Mouse (Mus musculus) Patski (cell line): ENCODE measurements at regions not wholly inside any gene's neighbourhood (a gene's known extent, or its start where the extent isn't known, plus 50 kb on each side); places are given as distances from the start of the nearest gene placed in this dataset.
"Not testable (repeated sequence)": the region's sequence is repeated elsewhere in the genome, so short reads cannot be mapped to it uniquely, and the experiment has no call there.

Experiments used
- ATAC-seq: fragments of 100-300 bp; one replicate; pipeline ENCODE4 v1.8.0; 2021
- CTCF ChIA-PET: fragments of 350-600 bp; sonication (Branson Sonifier 250); formaldehyde crosslinking; loops from one replicate; lab custom pipeline; 2022; ENCODE audit warnings: inconsistent platforms; lab: Charles Lee
- POLR2A ChIA-PET: fragments of 350-600 bp; sonication (Branson Sonifier 250); formaldehyde crosslinking; loops from one replicate; lab custom pipeline; 2022; ENCODE audit warnings: antibody characterized with exemption, inconsistent platforms; lab: Charles Lee
- DNase-seq: peaks from one replicate; pipeline ENCODE4 v3.0.0-alpha.2; 2011; ENCODE audit warnings: low read depth, low spot score
- H3K27me3 ChIP-seq: fragments of 371-371 bp; one replicate; pipeline ENCODE4 v1.5.1; 2021
- CTCF ChIP-seq: fragments of 100-300 bp; IDR thresholded peaks from one replicate; pipeline ENCODE4 v1.5.1; 2021
- in situ Hi-C: fragments of 300-500 bp; cut with MboI; formaldehyde crosslinking; loops from 3 replicates; pipeline ENCODE4 v1.11.1; 2018; ENCODE audit warnings: low pct_unique_long_range_greater_than_20kb, mixed read lengths

GRCm38 (mm10) chr13:5370007-5370406 is 491.3 kb upstream of the Klf6 start:
- DNase-seq (no peak), ATAC-seq (no peak)
- no peaks in the 10 kb centered on the region for H3K27me3 ChIP-seq
- ChIA-PET CTCF (no interaction called here), POLR2A (no interaction called here)
- in situ Hi-C loops, result no loop called here
- no peak for TF ChIP-seq CTCF

GRCm38 (mm10) chr13:5373191-5373590 is 488.1 kb upstream of the Klf6 start:
- CTCF ChIA-PET, result no interaction called here
- in situ Hi-C loops, result no loop called here
- ATAC-seq (peak; percentile 47), DNase-seq (peak; percentile 37)
- no peak for TF ChIP-seq CTCF
- POLR2A ChIA-PET, result no interaction called here
- no peaks in the 10 kb centered on the region for H3K27me3 ChIP-seq

DNA sequence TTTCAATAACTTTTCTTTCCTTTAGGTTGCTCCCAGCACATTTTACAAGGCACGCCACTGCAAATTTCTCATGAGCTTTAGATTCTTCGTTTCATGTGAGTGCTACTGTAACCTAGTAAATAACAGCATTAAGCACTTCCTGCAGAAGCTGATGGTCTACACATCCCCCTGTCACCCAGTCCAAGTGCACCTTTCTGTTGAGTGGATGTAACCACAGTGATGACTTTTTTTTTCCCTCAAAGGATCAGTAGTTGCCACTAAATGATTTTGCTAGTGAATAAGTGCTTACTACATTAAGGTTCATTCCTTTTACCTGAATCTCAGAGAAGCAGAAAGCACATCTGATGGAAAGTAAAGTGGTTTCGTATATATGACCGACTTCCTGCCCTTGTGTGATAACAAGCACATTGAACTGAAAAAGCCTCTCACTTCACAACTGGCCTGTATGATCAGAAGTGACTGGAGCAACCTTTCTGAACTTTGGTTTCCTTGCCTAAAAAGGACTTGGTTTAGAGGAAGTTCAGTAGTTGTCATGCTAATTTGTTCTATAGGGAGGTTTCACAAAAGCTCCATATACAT is 453.0 kb upstream of the Klf6 start:
- in situ Hi-C loops, result no loop called here
- ATAC-seq, result no peak

GRCm38 (mm10) chr13:5412052-5412451 is 449.2 kb upstream of the Klf6 start:
- H3K27me3 ChIP-seq, result no peaks in the 10 kb centered on the region
- ATAC-seq (peak; percentile 60), DNase-seq (peak; percentile 46)
- CTCF ChIA-PET, result interaction anchor here (1.2 to 1.6 kb wide), 2 partner anchors 10 to 33 kb away, joined by 3 to 6 read pairs; no protein-coding TSS in a partner anchor
- no peak for TF ChIP-seq CTCF
- in situ Hi-C loops, result no loop called here
- POLR2A ChIA-PET, result no interaction called here

More for the DNA sequence above, 453.0 kb upstream of the Klf6 start:
- ChIA-PET CTCF (interaction anchor here (1.5 kb wide), 1 partner anchor 16 kb away, joined by 4 read pairs; no protein-coding TSS in a partner anchor), POLR2A (no interaction called here)
- TF ChIP-seq CTCF, result no peak
- no peak for DNase-seq
- no peaks in the 10 kb centered on the region for H3K27me3 ChIP-seq

GRCm38 (mm10) chr13:5413009-5413408 is 448.3 kb upstream of the Klf6 start:
- ATAC-seq, H3K27me3 ChIP-seq, DNase-seq, in situ Hi-C loops: not testable (repeated sequence)
- ChIA-PET POLR2A (interaction anchor here (0.5 kb wide), 1 partner anchor 332 kb away, joined by 3 read pairs; no protein-coding TSS in a partner anchor), CTCF (interaction anchor here (1.2 kb wide), 1 partner anchor 32 kb away, joined by 3 read pairs; no protein-coding TSS in a partner anchor)

DNA sequence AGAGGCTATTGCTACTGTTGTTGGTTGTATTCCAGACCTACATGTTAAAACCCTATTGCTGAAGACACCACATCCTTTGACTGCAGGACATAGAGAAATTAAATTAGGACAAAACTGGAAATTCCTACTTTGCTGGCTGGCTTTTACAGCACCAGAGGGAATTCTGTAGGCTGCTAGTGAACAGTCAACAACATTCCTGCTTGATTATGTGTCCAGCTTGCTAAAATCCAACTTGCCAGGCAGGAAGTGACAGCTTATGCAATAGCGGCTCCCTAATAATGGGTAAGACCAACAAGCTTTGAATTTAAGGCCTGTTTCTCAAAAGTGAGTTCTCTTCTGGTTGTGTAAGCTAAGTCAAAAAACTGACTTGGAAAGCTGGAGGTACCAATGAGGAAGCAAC is 437.2 kb upstream of the Klf6 start:
- in situ Hi-C loops, result no loop called here
- ChIA-PET CTCF (interaction anchor here (1.2 kb wide), 1 partner anchor 15 kb away, joined by 4 read pairs; no protein-coding TSS in a partner anchor), POLR2A (no interaction called here)
- H3K27me3 ChIP-seq, result no peaks in the 10 kb centered on the region
- TF ChIP-seq CTCF, result no peak
- DNase-seq (peak; percentile 27), ATAC-seq (no peak)

DNA sequence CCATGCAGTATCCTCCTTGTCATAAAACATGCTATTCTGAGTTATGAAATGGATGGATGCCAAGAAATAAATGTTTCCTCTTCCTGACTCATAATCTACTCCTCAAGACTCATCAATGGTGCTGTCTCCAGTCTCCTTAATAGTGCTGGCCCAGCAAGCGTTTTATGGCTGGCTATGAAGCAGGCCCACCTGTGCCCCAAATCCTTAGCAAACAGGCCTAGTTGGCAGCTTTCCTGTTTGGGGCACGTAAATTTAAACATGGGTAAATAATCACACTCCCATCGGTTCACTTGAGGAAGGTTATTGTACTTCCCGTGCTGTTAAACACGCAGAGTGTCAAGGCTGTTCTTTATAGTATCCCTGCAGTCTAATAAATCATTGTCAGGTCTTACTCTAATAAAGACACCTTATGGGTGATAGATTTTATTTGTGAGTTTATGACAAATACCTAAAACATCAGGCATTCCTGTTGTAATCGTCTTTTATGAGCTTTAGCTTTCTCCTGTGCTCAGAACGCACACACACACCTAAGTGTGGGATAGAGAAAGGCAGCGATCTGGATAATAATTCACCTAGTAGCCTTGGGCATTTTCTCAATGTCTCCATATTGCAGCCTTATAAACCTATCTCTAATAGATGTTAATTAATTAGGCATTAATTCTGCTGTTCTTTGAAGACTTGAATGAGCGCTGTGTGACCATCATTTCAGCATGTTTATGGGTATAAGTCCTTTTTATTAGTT is 435.6 kb upstream of the Klf6 start:
- ChIA-PET CTCF (interaction anchor here (1.3 kb wide), 1 partner anchor 28 kb away, joined by 3 read pairs; no protein-coding TSS in a partner anchor), POLR2A (interaction anchor here (0.6 kb wide), 1 partner anchor 602 kb away, joined by 3 read pairs; no protein-coding TSS in a partner anchor)
- no peaks in the 10 kb centered on the region for H3K27me3 ChIP-seq
- DNase-seq, result no peak
- in situ Hi-C loops, result no loop called here
- ATAC-seq, result no peak
- TF ChIP-seq CTCF, result no peak

DNA sequence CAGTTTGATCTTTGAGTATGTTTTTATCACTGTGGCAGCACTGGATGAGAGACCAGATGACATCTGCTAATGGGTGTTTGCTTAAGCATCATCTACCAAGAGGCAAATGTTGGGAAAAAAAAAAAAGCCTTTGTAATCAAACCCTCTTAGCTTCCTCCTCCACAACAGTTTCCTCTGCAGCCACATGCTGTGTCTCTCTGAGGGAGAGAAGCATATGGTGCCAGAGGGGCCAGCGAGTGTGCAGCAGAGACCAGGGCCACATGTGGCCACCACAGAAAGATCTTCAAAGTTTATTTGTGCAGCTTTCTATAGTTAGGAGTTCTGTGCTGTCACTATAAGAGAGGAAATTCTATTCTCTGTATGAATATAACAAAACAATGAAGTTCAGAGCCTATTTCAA is 427.6 kb upstream of the Klf6 start:
- DNase-seq, result no peak
- in situ Hi-C loops, result no loop called here
- no peak for TF ChIP-seq CTCF
- H3K27me3 ChIP-seq, result no peaks in the 10 kb centered on the region
- no peak for ATAC-seq
- ChIA-PET CTCF (no interaction called here), POLR2A (no interaction called here)

DNA sequence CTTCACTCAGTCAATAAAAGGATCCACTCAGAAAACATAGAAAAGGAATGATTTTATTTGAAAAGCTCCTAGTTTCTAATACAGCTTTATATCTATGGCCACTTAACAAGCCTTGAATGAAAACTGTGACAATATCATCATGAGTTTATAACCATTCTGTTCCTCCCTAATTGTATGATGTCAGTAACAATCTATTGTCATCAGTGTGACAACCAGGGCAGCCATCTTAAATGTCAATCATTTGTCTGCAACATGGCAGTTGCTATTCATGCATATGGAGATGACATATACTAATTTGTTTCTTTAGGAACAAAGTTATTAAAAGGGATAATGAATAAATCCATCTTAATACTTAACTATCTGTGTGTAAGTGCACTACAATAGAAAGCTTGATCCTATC is 426.2 kb upstream of the Klf6 start:
- DNase-seq (no peak), ATAC-seq (no peak)
- TF ChIP-seq CTCF, result no peak
- in situ Hi-C loops, result no loop called here
- ChIA-PET POLR2A (no interaction called here), CTCF (no interaction called here)
- no peaks in the 10 kb centered on the region for H3K27me3 ChIP-seq

- in situ Hi-C loops, result no loop called here
- POLR2A ChIA-PET, result no interaction called here
- DNase-seq (no peak), ATAC-seq (no peak)
- no peak for TF ChIP-seq CTCF
- CTCF ChIA-PET, result interaction anchor here (0.7 kb wide), 1 partner anchor 194 kb away, joined by 3 read pairs; no protein-coding TSS in a partner anchor
- no peaks in the 10 kb centered on the region for H3K27me3 ChIP-seq
Observed at GRCm38 (mm10) chr13:5436191-5436590, 425.1 kb upstream of the Klf6 start.

DNA sequence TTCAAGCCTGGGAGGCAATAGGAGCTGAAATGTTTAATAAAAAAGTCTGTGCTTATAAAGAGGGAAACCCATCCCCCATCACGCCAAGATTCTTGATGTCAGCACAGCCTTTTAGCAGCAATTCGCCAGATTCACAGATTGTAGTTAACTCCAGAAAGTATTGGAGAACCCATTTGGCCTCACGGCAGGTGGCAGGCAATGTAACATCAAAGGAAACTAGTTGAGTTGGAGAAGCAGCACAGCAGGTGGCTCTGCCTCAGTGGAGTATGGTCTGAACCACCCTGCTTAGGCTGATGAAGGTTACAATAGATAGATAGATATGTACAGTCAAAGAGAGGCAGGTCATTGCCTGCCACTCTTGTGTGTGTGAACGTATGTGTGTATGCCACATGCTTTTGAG is 420.8 kb upstream of the Klf6 start:
- ChIA-PET CTCF (no interaction called here), POLR2A (no interaction called here)
- in situ Hi-C loops, result no loop called here
- H3K27me3 ChIP-seq, result no peaks in the 10 kb centered on the region
- TF ChIP-seq CTCF, result no peak
- no peak for DNase-seq
- no peak for ATAC-seq
